Mouse (Mus musculus): ENCODE data around the gene Trim24. TPM values are rescaled to one million over a fixed set of nuclear protein-coding genes. Genes with fewer than 3 reads are reported as not detected.
A peak's percentile ranks its signal among the peaks of the same experiment; 100 is the strongest.

Trim24 gene
- polyA plus RNA-seq, 1 experiment from 2014 or later: 24.7 TPM

DNA sequence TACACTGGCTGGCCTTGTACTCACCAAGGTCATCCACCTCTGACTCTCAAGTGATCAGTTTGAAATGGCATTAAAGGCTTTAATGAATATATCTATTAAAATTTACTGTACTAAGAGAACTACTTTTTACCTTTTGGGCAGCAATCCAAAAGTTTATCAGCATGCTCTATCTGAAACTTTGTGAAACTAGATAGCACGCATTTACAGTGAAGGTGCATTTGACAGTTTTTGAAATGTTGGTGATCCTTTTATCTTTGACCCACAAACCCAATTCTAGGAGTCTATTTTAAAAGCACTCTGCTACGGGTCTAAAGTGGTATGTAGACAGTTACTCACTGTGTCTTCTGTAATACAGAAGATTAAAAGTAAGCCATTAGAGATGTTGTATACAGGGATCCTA, 23.0 kb downstream of the Trim24 start:
- H3K9ac ChIP-seq (ENCODE audit: low read length): no peak overlapping the region
- no peaks in the 10 kb centered on the region for H3K27me3 ChIP-seq (replicated peaks; ENCODE audit: control insufficient read depth, insufficient read depth, low read length)
- WGBS: 92% methylated on average over 2 of the region's 2 CpGs
- H3K36me3 ChIP-seq (ENCODE audit: control insufficient read depth, insufficient read depth, low read length): no peaks in the 10 kb centered on the region
- no peak overlapping the region for H3K4me2 ChIP-seq (ENCODE audit: low read length)
- peaks cover 10% of the 10 kb centered on the region; the same call in 1 of the 2 replicates for H3K9me3 ChIP-seq (replicated peaks; ENCODE audit: control insufficient read depth, low read length)
- DNase-seq (ENCODE audit: low spot score) (no peak), ATAC-seq (no peak)
- peaks cover 5% of the 10 kb centered on the region; the same call in 1 of the 2 replicates for H3K4me1 ChIP-seq (ENCODE audit: control insufficient read depth, insufficient read depth, low read length)
- H3K4me3 ChIP-seq (ENCODE audit: low read depth, low read length): no peak overlapping the region
- H3K27ac ChIP-seq (ENCODE audit: low read depth, low read length): no peak overlapping the region

DNA sequence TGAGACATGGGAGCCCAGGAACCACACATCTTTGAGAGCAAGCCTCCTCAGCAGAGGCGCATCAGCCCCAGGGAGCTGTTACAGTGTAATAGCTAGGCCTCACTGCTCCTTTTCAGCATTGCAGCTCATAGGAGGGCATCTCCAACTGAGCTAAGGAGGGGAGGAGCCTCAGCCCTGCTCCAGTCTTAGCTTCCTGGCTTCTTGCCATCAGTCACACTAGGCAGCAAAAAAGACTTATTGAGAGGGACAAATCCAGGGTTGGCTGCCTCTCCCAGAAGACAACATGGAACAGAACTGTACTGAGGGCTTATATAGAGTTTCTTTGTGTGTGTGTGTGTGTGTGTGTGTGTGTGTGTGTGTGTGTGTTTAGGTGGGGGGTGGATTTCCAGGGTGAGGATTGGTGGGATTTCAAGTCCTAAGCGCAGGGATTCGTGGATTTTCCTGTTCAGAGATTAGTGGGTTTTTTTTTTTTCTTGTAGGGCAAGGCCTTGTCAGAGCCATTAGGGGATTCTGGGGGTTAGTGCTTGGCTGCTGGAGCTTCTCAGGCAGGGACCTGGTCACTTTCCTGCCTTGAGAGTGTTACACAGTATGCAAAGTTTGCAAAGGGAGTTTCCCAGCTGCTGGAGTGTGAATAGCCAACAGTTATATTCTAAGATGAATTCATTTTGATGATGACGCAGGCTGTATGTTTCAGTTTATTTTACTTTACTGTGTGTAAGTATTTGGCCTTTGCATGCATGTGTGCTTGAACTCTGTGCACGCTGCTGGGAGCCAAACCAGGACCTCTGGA, 25.2 kb downstream of the Trim24 start:
- ATAC-seq (peak; percentile 91), DNase-seq (ENCODE audit: low spot score) (peak; percentile 89)

DNA sequence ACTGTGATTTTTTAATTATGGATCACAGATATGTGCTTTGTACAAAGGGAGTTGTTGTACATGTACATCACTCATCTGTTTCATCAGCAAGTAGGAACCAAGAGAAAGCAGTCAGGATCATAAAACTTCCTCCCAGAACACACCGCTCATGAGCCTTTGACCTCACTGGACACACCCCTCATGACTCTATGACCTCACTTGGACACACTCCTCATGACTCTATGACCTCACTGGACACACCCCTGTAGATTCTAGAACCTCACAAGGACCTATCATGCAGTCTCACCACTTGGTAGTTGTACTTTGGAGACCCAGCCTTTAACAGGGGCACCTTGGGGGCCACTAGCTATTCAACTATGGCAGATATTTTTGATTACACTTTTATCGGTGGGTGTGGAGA, 29.6 kb downstream of the Trim24 start:
- H3K27ac ChIP-seq (ENCODE audit: low read depth, low read length): no peak overlapping the region
- H3K27me3 ChIP-seq (replicated peaks; ENCODE audit: control insufficient read depth, insufficient read depth, low read length): no peaks in the 10 kb centered on the region
- ATAC-seq (no peak), DNase-seq (ENCODE audit: low spot score) (no peak)
- no peak overlapping the region for H3K4me2 ChIP-seq (ENCODE audit: low read length)
- H3K4me1 ChIP-seq (ENCODE audit: control insufficient read depth, insufficient read depth, low read length): peaks cover 5% of the 10 kb centered on the region; the same call in 1 of the 2 replicates
- no peaks in the 10 kb centered on the region for H3K9me3 ChIP-seq (replicated peaks; ENCODE audit: control insufficient read depth, low read length)
- no peak overlapping the region for H3K4me3 ChIP-seq (ENCODE audit: low read depth, low read length)
- H3K9ac ChIP-seq (ENCODE audit: low read length): no peak overlapping the region
- peaks cover 12% of the 10 kb centered on the region for H3K36me3 ChIP-seq (ENCODE audit: control insufficient read depth, insufficient read depth, low read length)
- WGBS: 98% methylated on average over 2 of the region's 2 CpGs

More for the DNA sequence above, 25.2 kb downstream of the Trim24 start:
- Histone ChIP-seq H3K36me3 (ENCODE audit: control insufficient read depth, insufficient read depth, low read length) (no peaks in the 10 kb centered on the region), H3K4me1 (ENCODE audit: control insufficient read depth, insufficient read depth, low read length) (peaks cover 5% of the 10 kb centered on the region; the same call in 1 of the 2 replicates), H3K9me3 (replicated peaks; ENCODE audit: control insufficient read depth, low read length) (peaks cover 10% of the 10 kb centered on the region; the same call in 1 of the 2 replicates), H3K27ac (ENCODE audit: low read depth, low read length) (peak overlapping the region; percentile 39; the same call in 1 of the 2 replicates), H3K4me2 (ENCODE audit: low read length) (no peak overlapping the region), H3K9ac (ENCODE audit: low read length) (no peak overlapping the region), H3K4me3 (ENCODE audit: low read depth, low read length) (no peak overlapping the region), H3K27me3 (replicated peaks; ENCODE audit: control insufficient read depth, insufficient read depth, low read length) (no peaks in the 10 kb centered on the region)
- 50% methylated on average over 5 of the region's 5 CpGs for WGBS

DNA sequence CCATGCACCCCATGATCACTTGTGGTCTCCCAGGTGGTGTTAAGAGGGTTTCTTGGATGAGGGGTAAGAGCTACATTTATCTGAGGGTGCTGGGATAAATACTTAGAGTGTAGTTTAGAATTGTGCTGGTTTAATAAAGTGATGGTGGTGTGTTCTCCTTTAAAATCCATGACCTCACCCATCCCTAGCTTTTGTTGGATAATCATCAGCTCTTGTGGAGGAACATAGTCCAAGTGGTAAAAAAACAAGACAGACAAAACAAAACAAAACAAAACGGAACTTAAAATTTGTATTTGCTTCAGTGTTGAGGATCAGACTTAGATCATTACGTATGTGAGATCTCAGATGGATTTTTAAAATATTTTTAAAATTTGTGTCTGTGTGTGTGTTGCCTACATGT, 31.2 kb downstream of the Trim24 start:
- Histone ChIP-seq H3K36me3 (ENCODE audit: control insufficient read depth, insufficient read depth, low read length) (peaks cover 26% of the 10 kb centered on the region), H3K27ac (ENCODE audit: low read depth, low read length) (no peak overlapping the region), H3K4me1 (ENCODE audit: control insufficient read depth, insufficient read depth, low read length) (no peaks in the 10 kb centered on the region), H3K4me3 (ENCODE audit: low read depth, low read length) (no peak overlapping the region), H3K9ac (ENCODE audit: low read length) (no peak overlapping the region), H3K27me3 (replicated peaks; ENCODE audit: control insufficient read depth, insufficient read depth, low read length) (no peaks in the 10 kb centered on the region), H3K9me3 (replicated peaks; ENCODE audit: control insufficient read depth, low read length) (no peaks in the 10 kb centered on the region), H3K4me2 (ENCODE audit: low read length) (no peak overlapping the region)
- WGBS: 95% methylated on average over 2 of the region's 2 CpGs
- no peak for DNase-seq (ENCODE audit: low spot score)
- ATAC-seq: no peak

DNA sequence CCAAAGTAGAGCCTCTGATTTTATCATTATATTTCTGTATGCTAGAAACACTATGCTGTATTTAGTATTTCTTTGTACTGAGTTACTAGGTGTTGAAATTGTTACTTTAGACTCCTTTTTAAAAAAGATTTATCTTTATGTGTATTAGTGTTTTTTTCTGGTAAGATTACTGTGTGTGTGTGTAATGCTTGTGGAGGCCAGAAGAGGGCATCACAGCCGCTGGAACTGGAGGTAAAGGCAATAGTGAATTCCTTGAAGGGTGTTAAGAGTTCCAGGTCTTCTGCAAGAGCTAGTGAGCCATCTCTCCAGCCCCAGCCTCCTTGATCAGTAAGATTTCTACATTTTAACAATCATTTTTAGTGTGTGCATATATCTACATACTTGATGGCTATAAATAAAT, 33.2 kb downstream of the Trim24 start:
- Histone ChIP-seq H3K9me3 (replicated peaks; ENCODE audit: control insufficient read depth, low read length) (no peaks in the 10 kb centered on the region), H3K4me2 (ENCODE audit: low read length) (no peak overlapping the region), H3K27ac (ENCODE audit: low read depth, low read length) (no peak overlapping the region), H3K9ac (ENCODE audit: low read length) (no peak overlapping the region), H3K36me3 (ENCODE audit: control insufficient read depth, insufficient read depth, low read length) (peaks cover 30% of the 10 kb centered on the region), H3K4me1 (ENCODE audit: control insufficient read depth, insufficient read depth, low read length) (no peaks in the 10 kb centered on the region), H3K4me3 (ENCODE audit: low read depth, low read length) (no peak overlapping the region), H3K27me3 (replicated peaks; ENCODE audit: control insufficient read depth, insufficient read depth, low read length) (no peaks in the 10 kb centered on the region)
- 86% methylated on average over 1 of the region's 1 CpGs for WGBS
- DNase-seq (ENCODE audit: low spot score) (no peak), ATAC-seq (no peak)

DNA sequence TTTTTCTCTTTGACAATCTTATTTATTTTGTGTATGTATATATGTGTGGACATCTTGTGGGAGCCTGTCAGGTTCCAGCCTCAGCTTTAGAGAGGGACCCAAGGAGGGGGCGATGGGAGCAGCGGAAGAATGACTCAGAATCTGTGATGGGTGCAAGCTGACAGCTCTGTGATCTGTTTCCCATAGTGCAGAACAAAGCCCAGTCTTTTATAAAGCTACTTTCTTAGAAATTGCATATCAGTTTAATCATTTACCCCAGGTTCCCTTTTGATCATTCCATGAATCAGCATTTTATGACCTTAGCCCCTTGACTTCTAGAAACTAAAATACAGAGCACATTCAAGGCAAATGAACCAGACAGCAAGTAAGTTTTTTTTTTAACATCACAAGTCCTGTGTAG, 42.9 kb downstream of the Trim24 start:
- H3K9me3 ChIP-seq (replicated peaks; ENCODE audit: control insufficient read depth, low read length): no peaks in the 10 kb centered on the region; the same call in 1 of the 2 replicates
- ATAC-seq: no peak
- no peaks in the 10 kb centered on the region for H3K27me3 ChIP-seq (replicated peaks; ENCODE audit: control insufficient read depth, insufficient read depth, low read length)
- H3K4me3 ChIP-seq (ENCODE audit: low read depth, low read length): no peak overlapping the region
- no peak for DNase-seq (ENCODE audit: low spot score)
- no peak overlapping the region for H3K9ac ChIP-seq (ENCODE audit: low read length)
- 98% methylated on average over 2 of the region's 2 CpGs for WGBS
- H3K4me1 ChIP-seq (ENCODE audit: control insufficient read depth, insufficient read depth, low read length): no peaks in the 10 kb centered on the region
- H3K36me3 ChIP-seq (ENCODE audit: control insufficient read depth, insufficient read depth, low read length): peaks cover 34% of the 10 kb centered on the region
- no peak overlapping the region for H3K27ac ChIP-seq (ENCODE audit: low read depth, low read length)
- no peak overlapping the region for H3K4me2 ChIP-seq (ENCODE audit: low read length)

DNA sequence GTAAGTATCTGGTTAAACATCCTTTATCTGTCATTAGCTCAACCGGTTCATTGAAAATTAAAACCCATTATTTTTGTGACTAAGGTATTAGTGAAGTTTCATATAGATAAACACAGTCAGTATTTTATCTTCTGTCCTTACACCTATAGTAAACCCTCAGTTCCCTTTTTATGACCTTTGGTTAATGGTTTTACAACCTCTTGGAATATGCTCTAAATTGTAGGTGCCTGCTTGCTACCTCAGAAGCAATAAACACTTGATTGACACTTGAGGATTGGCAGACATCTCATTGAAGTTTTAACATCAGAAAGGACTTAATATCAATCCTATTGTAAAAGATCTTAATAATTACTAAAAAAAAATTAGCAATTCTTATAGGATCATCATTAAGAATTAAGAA, 54.5 kb downstream of the Trim24 start:
- H3K4me2 ChIP-seq (ENCODE audit: low read length): no peak overlapping the region
- H3K27me3 ChIP-seq (replicated peaks; ENCODE audit: control insufficient read depth, insufficient read depth, low read length): no peaks in the 10 kb centered on the region
- no peak overlapping the region for H3K4me3 ChIP-seq (ENCODE audit: low read depth, low read length)
- DNase-seq (ENCODE audit: low spot score) (no peak), ATAC-seq (no peak)
- no peaks in the 10 kb centered on the region for H3K4me1 ChIP-seq (ENCODE audit: control insufficient read depth, insufficient read depth, low read length)
- H3K9ac ChIP-seq (ENCODE audit: low read length): no peak overlapping the region
- H3K36me3 ChIP-seq (ENCODE audit: control insufficient read depth, insufficient read depth, low read length): peaks cover 21% of the 10 kb centered on the region; the same call in 1 of the 2 replicates
- H3K9me3 ChIP-seq (replicated peaks; ENCODE audit: control insufficient read depth, low read length): no peaks in the 10 kb centered on the region
- H3K27ac ChIP-seq (ENCODE audit: low read depth, low read length): no peak overlapping the region
- WGBS: 98% methylated on average over 1 of the region's 1 CpGs

DNA sequence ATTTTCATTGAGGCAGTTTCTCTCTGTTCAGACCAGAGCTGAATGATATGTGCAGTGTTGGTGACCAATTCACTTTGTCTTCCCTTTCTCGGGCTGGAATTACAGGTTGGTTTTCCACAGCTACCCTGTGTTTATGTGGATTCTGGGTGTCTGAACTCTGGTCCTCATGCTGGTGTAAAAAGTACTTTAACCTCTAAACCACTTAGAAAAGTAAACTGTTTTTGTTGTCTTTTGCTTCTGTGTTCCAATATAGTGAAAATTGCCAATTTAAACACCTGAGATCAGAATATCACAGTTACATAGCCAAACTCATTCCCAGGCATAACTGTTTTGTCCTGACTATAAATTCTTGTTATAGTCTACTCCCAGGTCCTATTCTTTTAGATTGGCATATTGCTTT, 56.1 kb downstream of the Trim24 start:
- no peak overlapping the region for H3K4me3 ChIP-seq (ENCODE audit: low read depth, low read length)
- H3K27ac ChIP-seq (ENCODE audit: low read depth, low read length): no peak overlapping the region
- no peaks in the 10 kb centered on the region for H3K27me3 ChIP-seq (replicated peaks; ENCODE audit: control insufficient read depth, insufficient read depth, low read length)
- no peak for DNase-seq (ENCODE audit: low spot score)
- no peaks in the 10 kb centered on the region for H3K9me3 ChIP-seq (replicated peaks; ENCODE audit: control insufficient read depth, low read length)
- H3K9ac ChIP-seq (ENCODE audit: low read length): no peak overlapping the region
- peaks cover 26% of the 10 kb centered on the region for H3K36me3 ChIP-seq (ENCODE audit: control insufficient read depth, insufficient read depth, low read length)
- no peaks in the 10 kb centered on the region for H3K4me1 ChIP-seq (ENCODE audit: control insufficient read depth, insufficient read depth, low read length)
- ATAC-seq: no peak
- no peak overlapping the region for H3K4me2 ChIP-seq (ENCODE audit: low read length)
- 100% methylated on average over 1 of the region's 1 CpGs for WGBS

DNA sequence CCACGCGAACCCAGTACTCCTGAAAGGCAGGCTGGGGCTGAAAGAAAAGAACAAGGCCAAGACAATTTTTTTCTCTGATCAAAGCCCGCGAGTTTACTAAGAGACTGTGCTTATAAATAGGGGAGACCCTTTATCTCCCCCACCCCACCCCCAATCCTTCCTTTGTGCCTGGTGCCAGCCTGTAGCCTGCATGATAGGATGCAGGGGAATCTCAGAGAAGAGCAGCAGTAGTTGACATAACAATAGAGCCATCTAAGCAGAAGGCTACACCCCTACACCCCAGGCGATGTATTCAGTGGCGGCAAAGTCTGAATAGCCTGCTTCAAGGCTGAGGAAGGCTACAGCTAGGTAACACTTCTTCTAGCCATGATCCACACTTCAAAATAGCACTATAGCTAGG, 65.9 kb downstream of the Trim24 start:
- peak; percentile 14 for DNase-seq (ENCODE audit: low spot score)
- 9% methylated on average over 6 of the region's 6 CpGs for WGBS
- H3K27me3 ChIP-seq (replicated peaks; ENCODE audit: control insufficient read depth, insufficient read depth, low read length): no peaks in the 10 kb centered on the region
- ATAC-seq: peak; percentile 26; the same call in 1 of the 2 replicates
- H3K4me1 ChIP-seq (ENCODE audit: control insufficient read depth, insufficient read depth, low read length): peaks cover 7% of the 10 kb centered on the region; the same call in 1 of the 2 replicates
- no peak overlapping the region for H3K4me3 ChIP-seq (ENCODE audit: low read depth, low read length)
- no peak overlapping the region for H3K4me2 ChIP-seq (ENCODE audit: low read length)
- H3K27ac ChIP-seq (ENCODE audit: low read depth, low read length): no peak overlapping the region
- no peak overlapping the region; the same call in 1 of the 2 replicates for H3K9ac ChIP-seq (ENCODE audit: low read length)
- peaks cover 19% of the 10 kb centered on the region for H3K36me3 ChIP-seq (ENCODE audit: control insufficient read depth, insufficient read depth, low read length)
- no peaks in the 10 kb centered on the region for H3K9me3 ChIP-seq (replicated peaks; ENCODE audit: control insufficient read depth, low read length)

All from forebrain, embryonic 14.5 days (tissue).